Mouse (Mus musculus) embryonic fibroblast, embryonic 13.5 days (primary cell): ENCODE data around the gene Npas3.

Source experiments
- CTCF ChIP-seq: IDR thresholded peaks from 2 replicates; pipeline ENCODE4 v1.5.1; 2011; ENCODE audit warnings: mild to moderate bottlenecking, control low read depth, low read length, moderate library complexity, borderline replicate concordance; ENCODE audit not compliant: insufficient read depth
- POLR2A ChIP-seq: IDR thresholded peaks from 2 replicates; pipeline ENCODE4 v1.6.1; 2011; ENCODE audit warnings: low read depth, mild to moderate bottlenecking, control low read depth, low read length, moderate library complexity

DNA sequence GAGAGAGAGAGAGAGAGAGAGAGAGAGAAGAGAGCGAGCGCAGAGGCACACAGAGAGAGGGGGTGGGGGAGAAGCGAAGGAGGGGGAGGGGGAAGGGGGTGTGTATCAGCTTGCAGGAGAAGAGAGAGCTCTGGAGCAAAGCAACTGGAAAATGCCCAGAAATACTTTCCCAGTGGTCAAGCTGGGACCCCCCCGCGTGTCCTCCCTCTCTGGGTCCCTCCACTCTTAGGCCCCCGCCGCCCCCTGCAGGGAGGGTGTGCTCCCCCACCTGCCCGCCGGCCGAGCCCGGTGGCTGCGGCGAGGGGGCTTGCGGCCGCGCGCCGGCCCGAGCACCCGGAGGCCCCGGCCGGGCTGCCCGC is 3.7 kb downstream of the Npas3 start:
- TF ChIP-seq CTCF (no peak), POLR2A (no peak)
